Mouse (Mus musculus): Measurements from ENCODE around the gene Cmip. TPM values are rescaled to one million over a fixed set of nuclear protein-coding genes. Genes with fewer than 3 reads are reported as not detected.
A peak's percentile ranks its signal among the peaks of the same experiment; 100 is the strongest.

The Cmip gene
- total RNA-seq, 2 experiments from 2014 or later = 49.3 to 50.3 TPM

GRCm38 (mm10) chr8:117364374-117365160 is 107.7 kb downstream of the Cmip start:
- ATAC-seq (replicated peaks; ENCODE audit: low FRiP score, poor library complexity, severe bottlenecking) = no peak

- ATAC-seq (replicated peaks; ENCODE audit: low FRiP score, poor library complexity, severe bottlenecking) = no peak
Observed at GRCm38 (mm10) chr8:117366475-117366874, 109.6 kb downstream of the Cmip start.

GRCm38 (mm10) chr8:117367441-117367840 is 110.6 kb downstream of the Cmip start:
- ATAC-seq (replicated peaks; ENCODE audit: low FRiP score, poor library complexity, severe bottlenecking) = no peak

GRCm38 (mm10) chr8:117368781-117369180 is 111.9 kb downstream of the Cmip start:
- ATAC-seq (replicated peaks; ENCODE audit: low FRiP score, poor library complexity, severe bottlenecking) = no peak

- no peak for ATAC-seq (replicated peaks; ENCODE audit: low FRiP score, poor library complexity, severe bottlenecking)
Observed at GRCm38 (mm10) chr8:117370009-117370408, 113.1 kb downstream of the Cmip start.

GRCm38 (mm10) chr8:117371189-117371588 is 114.3 kb downstream of the Cmip start:
- no peak for ATAC-seq (replicated peaks; ENCODE audit: low FRiP score, poor library complexity, severe bottlenecking)

- no peak for ATAC-seq (replicated peaks; ENCODE audit: low FRiP score, poor library complexity, severe bottlenecking)
Observed at GRCm38 (mm10) chr8:117372070-117372469, 115.2 kb downstream of the Cmip start.

GRCm38 (mm10) chr8:117373001-117373428 is 116.2 kb downstream of the Cmip start:
- no peak for ATAC-seq (replicated peaks; ENCODE audit: low FRiP score, poor library complexity, severe bottlenecking)

- ATAC-seq (replicated peaks; ENCODE audit: low FRiP score, poor library complexity, severe bottlenecking) = no peak
Observed at GRCm38 (mm10) chr8:117374087-117374486, 117.2 kb downstream of the Cmip start.

- ATAC-seq (replicated peaks; ENCODE audit: low FRiP score, poor library complexity, severe bottlenecking) = no peak
Observed at GRCm38 (mm10) chr8:117376997-117377396, 120.1 kb downstream of the Cmip start.

- ATAC-seq (replicated peaks; ENCODE audit: low FRiP score, poor library complexity, severe bottlenecking) = no peak
Observed at GRCm38 (mm10) chr8:117378625-117379024, 121.8 kb downstream of the Cmip start.

GRCm38 (mm10) chr8:117379131-117379530 is 122.3 kb downstream of the Cmip start:
- ATAC-seq (replicated peaks; ENCODE audit: low FRiP score, poor library complexity, severe bottlenecking) = no peak

- ATAC-seq (replicated peaks; ENCODE audit: low FRiP score, poor library complexity, severe bottlenecking) = no peak
Observed at GRCm38 (mm10) chr8:117380796-117381195, 123.9 kb downstream of the Cmip start.

- ATAC-seq (replicated peaks; ENCODE audit: low FRiP score, poor library complexity, severe bottlenecking) = no peak
Observed at GRCm38 (mm10) chr8:117386142-117386541, 129.3 kb downstream of the Cmip start.

- no peak for ATAC-seq (replicated peaks; ENCODE audit: low FRiP score, poor library complexity, severe bottlenecking)
Observed at GRCm38 (mm10) chr8:117387642-117388041, 130.8 kb downstream of the Cmip start.

GRCm38 (mm10) chr8:117388370-117388769 is 131.5 kb downstream of the Cmip start:
- ATAC-seq (replicated peaks; ENCODE audit: low FRiP score, poor library complexity, severe bottlenecking) = no peak

- no peak for ATAC-seq (replicated peaks; ENCODE audit: low FRiP score, poor library complexity, severe bottlenecking)
Observed at GRCm38 (mm10) chr8:117393853-117394252, 137.0 kb downstream of the Cmip start.

- ATAC-seq (replicated peaks; ENCODE audit: low FRiP score, poor library complexity, severe bottlenecking) = no peak
Observed at GRCm38 (mm10) chr8:117395055-117395454, 138.2 kb downstream of the Cmip start.

GRCm38 (mm10) chr8:117396884-117397283 is 140.0 kb downstream of the Cmip start:
- ATAC-seq (replicated peaks; ENCODE audit: low FRiP score, poor library complexity, severe bottlenecking) = no peak

GRCm38 (mm10) chr8:117397751-117398150 is 140.9 kb downstream of the Cmip start:
- no peak for ATAC-seq (replicated peaks; ENCODE audit: low FRiP score, poor library complexity, severe bottlenecking)

GRCm38 (mm10) chr8:117399229-117399628 is 142.4 kb downstream of the Cmip start:
- no peak for ATAC-seq (replicated peaks; ENCODE audit: low FRiP score, poor library complexity, severe bottlenecking)

- ATAC-seq (replicated peaks; ENCODE audit: low FRiP score, poor library complexity, severe bottlenecking) = 0 out of 2 replicates have a peak, but pooled peaks have one; percentile 40
Observed at GRCm38 (mm10) chr8:117400820-117401219, 144.0 kb downstream of the Cmip start.

All from erythroid progenitor cell, adult 5-6 weeks (primary cell).